Mouse (Mus musculus): Measurements from ENCODE around the gene Ermard.

The Ermard gene

GRCm38 (mm10) chr17:15060356-15060755, 19.3 kb downstream of the Ermard start:
- DNase-seq (ENCODE audit: low spot score) = no peak

GRCm38 (mm10) chr17:15065391-15066024, 24.5 kb downstream of the Ermard start:
- peak; percentile 24 for DNase-seq (ENCODE audit: low spot score)

DNA sequence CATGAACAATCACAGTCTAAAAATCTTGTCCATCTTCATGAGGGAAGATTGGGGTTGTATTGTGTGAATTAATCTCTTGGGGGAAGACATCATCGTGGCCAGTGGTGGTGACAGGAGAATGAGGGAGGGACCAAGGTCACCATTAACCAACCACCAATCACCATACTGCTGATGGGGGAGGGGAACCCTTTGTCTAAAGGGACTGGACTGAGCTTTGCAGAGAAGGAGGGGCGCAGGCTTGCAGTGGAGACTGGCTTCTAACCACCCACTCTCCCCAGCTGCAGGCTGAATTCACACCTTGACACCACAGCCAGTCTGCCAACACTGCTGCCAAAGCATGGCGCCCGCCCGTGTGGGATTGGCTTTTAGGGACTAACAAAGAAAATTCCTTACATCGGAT, 25.1 kb downstream of the Ermard start:
- no peak for DNase-seq (ENCODE audit: low spot score)

DNA sequence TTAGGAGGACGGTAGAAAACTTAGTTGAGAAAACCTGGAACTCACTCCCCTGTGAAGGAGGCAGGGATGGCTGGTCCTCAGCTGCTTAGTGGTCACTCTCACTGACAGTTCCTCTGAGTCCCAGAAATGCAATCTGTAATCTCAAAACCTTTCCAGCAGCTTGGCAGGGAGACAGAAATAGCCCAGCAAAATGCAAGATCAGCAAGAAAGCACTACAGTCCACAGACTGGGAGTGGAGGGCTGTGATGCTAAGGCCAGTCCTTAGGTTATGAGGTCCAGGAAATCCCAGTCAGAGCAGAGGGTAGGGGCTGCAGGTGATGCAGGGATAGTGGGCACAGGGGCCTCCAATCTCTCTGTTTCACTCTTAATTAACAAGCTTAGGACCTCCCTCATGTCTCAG, 25.9 kb downstream of the Ermard start:
- no peak for DNase-seq (ENCODE audit: low spot score)

GRCm38 (mm10) chr17:15068040-15068792, 27.2 kb downstream of the Ermard start:
- no peak for DNase-seq (ENCODE audit: low spot score)

DNA sequence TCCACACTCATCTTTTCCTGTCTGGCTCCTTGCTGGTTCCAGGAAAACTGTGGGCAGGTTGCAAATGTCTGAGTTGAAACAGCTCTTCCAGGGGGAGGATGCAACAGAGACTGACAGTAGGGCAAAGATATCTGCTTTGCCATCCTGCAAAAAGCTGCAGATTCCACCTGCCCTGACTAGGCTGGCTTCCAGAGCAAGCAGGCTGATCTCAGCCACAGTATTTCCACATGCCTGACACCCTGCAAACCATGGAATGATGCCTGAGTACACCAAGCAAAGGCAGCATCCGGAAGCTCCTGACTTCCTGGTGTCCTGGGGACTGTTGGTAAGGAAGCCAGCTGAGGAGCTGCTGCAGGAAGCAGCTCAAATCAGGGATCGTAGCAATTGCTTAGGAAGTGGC, 28.1 kb downstream of the Ermard start:
- DNase-seq (ENCODE audit: low spot score) = no peak

GRCm38 (mm10) chr17:15072211-15072610, 31.2 kb downstream of the Ermard start:
- DNase-seq (ENCODE audit: low spot score) = no peak

DNA sequence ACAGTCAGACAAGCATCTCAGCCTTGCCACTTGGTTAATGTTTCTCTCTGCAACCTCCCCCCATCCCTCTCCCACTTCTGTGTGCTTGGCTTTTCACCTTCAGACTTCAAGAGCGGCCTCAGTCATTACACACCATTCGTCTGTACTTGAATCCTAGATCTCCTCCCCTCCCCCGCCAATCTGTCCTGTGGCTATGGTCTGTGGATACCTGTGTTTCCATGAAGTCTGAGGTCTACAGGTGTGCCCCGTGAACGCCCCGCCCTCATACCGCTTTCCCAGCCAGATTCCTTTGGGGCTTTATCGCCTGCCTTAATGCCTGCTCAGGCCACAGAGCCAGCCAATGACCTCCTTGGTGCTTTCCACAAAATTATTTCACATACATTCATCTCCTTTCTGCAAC, 34.0 kb downstream of the Ermard start:
- no peak for DNase-seq (ENCODE audit: low spot score)

GRCm38 (mm10) chr17:15077536-15077935, 36.5 kb downstream of the Ermard start:
- peak; percentile 53 for DNase-seq (ENCODE audit: low spot score)

- no peak for DNase-seq (ENCODE audit: low spot score)
Observed at GRCm38 (mm10) chr17:15084226-15084848, 43.3 kb downstream of the Ermard start.

- no peak for DNase-seq (ENCODE audit: low spot score)
Observed at GRCm38 (mm10) chr17:15085006-15085405, 44.0 kb downstream of the Ermard start.

GRCm38 (mm10) chr17:15088166-15088565, 47.2 kb downstream of the Ermard start:
- DNase-seq (ENCODE audit: low spot score) = no peak

GRCm38 (mm10) chr17:15088591-15089001, 47.6 kb downstream of the Ermard start:
- no peak for DNase-seq (ENCODE audit: low spot score)

DNA sequence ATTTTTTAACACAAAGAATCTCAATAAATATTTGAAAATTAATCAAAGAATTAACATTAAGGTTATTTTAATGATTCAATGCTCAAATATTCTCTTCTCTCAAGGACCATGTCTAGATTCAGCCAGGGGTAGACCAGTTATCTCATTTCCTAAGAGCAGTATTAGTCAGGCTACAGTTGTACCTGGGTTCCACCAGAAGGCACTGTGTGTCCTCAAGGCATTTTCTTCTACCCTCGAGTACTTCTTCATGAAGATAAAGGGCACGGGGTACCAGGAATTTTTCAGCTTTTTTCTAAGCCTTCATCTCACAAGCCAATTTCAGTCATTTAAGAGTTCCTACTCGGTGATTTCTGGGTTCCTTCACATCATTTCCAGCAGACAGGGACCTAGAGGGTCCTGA, 50.7 kb downstream of the Ermard start:
- no peak for DNase-seq (ENCODE audit: low spot score)

DNA sequence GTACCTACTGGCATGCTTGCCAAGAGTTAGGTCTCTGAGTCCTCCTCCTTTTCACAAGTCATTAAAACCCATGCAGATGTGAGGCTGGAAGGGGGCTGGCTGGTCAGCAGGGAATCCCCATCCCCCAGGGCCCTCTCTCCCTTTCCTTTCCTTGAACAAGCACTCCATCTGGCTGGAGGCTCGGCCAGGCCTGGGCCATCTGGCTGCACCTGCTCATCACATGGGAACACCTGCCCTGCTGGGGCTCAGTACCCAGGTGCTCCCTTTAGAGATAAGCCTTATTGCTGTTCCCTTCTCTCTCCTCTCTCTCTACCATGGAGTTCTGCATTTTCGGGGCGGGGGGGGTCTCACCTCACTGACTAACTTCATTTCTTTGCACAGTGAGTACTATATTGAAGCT, 52.5 kb downstream of the Ermard start:
- DNase-seq (ENCODE audit: low spot score) = no peak

GRCm38 (mm10) chr17:15096853-15097252, 55.8 kb downstream of the Ermard start:
- DNase-seq (ENCODE audit: low spot score) = no peak

DNA sequence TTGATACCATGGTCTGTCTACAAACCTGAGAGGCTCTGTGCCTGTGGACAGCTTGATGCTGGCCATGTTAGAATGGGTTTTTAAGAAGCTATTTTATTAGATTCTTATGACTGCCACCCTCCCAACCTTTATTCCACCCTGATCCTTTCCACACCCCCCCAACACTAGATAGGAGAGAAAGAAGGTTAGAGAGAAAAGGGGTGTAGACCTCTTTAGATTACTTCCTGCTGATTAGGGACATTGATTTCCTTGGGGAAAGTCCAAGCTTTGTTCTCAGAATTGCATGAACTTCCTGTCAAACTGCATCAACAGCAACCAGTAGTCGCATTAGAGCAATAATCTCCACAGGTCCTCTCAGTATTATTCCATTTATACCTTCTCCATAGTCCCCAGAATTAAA, 57.7 kb downstream of the Ermard start:
- DNase-seq (ENCODE audit: low spot score) = no peak

DNA sequence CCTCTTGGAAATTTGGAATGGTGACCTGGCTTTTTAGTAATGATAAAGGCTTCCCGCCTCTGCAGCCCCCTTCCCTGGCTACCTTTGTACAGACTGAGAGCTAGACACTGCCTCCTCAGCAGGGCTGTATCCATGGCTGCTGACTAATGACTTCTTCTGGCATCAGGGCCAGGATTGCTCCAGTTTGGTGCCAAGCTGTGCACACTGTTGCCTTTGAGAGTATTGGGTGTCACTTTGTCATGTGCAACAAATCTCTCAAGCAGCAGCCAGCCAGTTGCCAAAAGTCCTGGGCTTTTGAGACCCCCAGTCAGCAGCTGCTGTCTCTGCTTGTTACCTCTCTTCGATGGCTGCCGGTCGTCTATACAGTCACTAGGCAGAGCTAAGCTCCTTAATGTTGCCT, 60.3 kb downstream of the Ermard start:
- DNase-seq (ENCODE audit: low spot score) = no peak

DNA sequence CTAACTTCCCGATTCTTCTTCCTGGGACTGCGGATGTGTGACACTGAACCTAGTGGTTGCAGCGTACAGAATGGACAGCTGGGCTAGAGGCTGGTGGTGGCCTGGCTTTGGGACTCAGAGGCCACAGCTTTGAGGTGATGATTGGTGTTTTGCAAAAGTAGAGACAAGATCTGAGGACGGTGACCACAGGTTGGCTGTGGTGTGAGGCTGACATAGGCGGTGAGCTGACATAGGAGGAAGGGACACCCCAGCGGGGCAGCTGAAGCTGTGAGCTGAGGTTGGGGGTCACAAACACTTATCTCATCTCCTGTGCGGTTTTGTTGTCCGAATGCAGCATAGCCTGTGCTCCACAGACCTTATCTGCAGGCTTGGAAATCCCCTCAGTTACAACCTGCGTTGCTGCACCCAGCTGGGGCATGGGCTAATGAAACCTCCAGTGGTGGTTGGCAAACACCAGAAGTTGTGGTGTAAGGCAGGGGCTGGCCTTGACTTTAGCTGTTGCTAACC, 66.2 kb downstream of the Ermard start:
- no peak for DNase-seq (ENCODE audit: low spot score)

DNA sequence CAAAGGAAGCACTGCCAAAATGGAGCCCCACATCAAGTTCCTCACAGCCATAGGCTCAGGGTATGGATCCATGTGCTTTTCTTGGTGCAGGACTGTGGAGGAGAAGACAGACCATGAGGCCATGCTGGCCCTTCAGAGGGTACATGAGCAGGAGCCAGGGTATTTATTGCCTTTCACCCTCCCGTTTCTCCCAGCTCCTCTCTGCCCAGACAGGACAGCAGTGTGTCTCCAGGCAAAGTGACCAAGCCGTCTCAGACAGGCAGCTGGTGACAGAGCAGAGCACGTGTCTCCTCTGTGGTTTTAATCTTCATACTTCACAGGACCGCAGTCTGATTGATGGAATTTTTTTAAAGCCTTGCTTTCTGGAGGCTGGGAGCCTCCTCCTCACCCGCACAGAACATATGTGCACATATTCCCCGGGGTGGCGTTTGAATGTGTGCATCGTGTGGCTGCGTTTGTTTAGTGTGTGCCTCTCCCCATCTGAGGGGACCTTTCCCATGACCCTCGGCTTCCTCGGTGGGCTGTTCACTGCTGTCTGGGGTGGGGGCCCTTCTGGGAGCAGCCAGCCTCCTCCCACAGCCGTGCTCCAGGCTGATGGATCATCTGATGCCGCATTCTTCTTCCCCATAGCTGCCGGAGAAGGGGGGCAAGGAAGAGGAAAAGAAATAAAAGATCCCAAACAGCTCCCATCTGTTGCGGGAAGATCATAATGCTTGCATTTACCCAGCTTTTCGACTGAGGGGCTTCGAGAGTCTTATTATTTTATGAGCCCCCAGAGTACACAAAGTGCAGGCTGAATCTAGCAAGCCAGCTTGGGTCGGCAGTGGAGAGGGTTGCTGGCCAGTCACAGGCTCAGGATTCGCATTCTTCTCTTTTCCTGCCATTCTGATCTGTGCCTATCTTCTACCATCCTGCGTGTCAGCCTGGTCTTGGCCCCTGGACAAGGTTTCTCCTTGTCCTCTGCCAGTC, 67.7 kb downstream of the Ermard start:
- no peak for DNase-seq (ENCODE audit: low spot score)

- DNase-seq (ENCODE audit: low spot score) = no peak
Observed at GRCm38 (mm10) chr17:15115550-15115949, 74.5 kb downstream of the Ermard start.

DNA sequence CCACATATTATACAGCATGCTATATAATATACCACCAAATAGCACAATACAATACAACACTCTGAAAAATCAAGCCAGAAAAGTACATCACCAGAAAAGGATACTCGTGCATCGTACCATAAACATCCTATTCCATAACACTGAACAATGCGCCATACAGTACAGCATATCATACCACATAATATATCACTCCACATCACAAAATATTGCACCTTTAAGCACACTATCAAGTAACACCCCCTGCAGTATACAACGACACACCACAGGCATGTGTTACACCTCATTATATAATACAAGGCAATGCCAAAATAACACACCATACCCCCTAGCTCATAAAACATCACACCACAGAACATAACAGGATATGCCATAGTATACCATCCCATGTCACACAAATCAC, 79.1 kb downstream of the Ermard start:
- DNase-seq (ENCODE audit: low spot score) = no peak
